Mouse (Mus musculus) kidney, embryonic 16.5 days (tissue): ENCODE data around the gene 1700001C19Rik. TPM values are rescaled to one million over a fixed set of nuclear protein-coding genes. Genes with fewer than 3 reads are reported as not detected.

Experiments used
- ATAC-seq: fragments of 200-750 bp; cut with Nextera tagmentation; 2 replicates; pipeline ENCODE4 v1.8.0; 2017; ENCODE audit warnings: moderate TSS enrichment; ENCODE audit not compliant: low FRiP score, low TSS enrichment
- H3K27ac ChIP-seq: fragments of 300-500 bp; sonication (generic); 2 replicates; pipeline ENCODE4 v1.5.1; 2014; ENCODE audit warnings: low read length
- H3K27me3 ChIP-seq: fragments of 300-500 bp; sonication (generic); 2 replicates; pipeline ENCODE4 v1.6.1; 2014; ENCODE audit warnings: low read length, control low read depth, mixed read lengths; ENCODE audit not compliant: insufficient read depth
- H3K36me3 ChIP-seq: fragments of 300-500 bp; sonication (generic); 2 replicates; pipeline ENCODE4 v1.6.1; 2014; ENCODE audit warnings: low read length, control low read depth, mixed read lengths; ENCODE audit not compliant: insufficient read depth
- H3K4me1 ChIP-seq: fragments of 300-500 bp; sonication (generic); 2 replicates; pipeline ENCODE4 v1.6.1; 2014; ENCODE audit warnings: low read length, control low read depth, mixed read lengths; ENCODE audit not compliant: insufficient read depth
- H3K4me2 ChIP-seq: fragments of 300-500 bp; sonication (generic); replicated peaks from 2 replicates; pipeline ENCODE4 v1.6.1; 2014; ENCODE audit warnings: low read depth, low read length
- H3K4me3 ChIP-seq: fragments of 300-500 bp; sonication (generic); 2 replicates; pipeline ENCODE4 v1.5.1; 2014; ENCODE audit warnings: mild to moderate bottlenecking, low read length
- H3K9ac ChIP-seq: fragments of 300-500 bp; sonication (generic); replicated peaks from 2 replicates; pipeline ENCODE4 v1.6.1; 2014; ENCODE audit warnings: low read length
- H3K9me3 ChIP-seq: fragments of 300-500 bp; sonication (generic); 2 replicates; pipeline ENCODE4 v1.6.1; 2016; ENCODE audit warnings: low read length, control low read depth
- WGBS: fragments of 180-500 bp; shearing (Covaris S2); extraction: QIAGEN DNeasy Blood & Tissue Kit; methylation state at CpG from one replicate; pipeline ENCODE4 v1.1.7; 2014; 5-methylcytosine and 5-hydroxymethylcytosine counted together
- polyA plus RNA-seq: library from polyadenylated mRNA; unstranded; fragments of >200 nt; fragmentation: Nextera tagmentation; extraction: Ambion mirVana; gene quantifications from 2 replicates; pipeline ENCODE4 v1.2.1, GENCODE M21; 2015

Gene 1700001C19Rik
- polyA plus RNA-seq, 1 experiment from 2014 or later, result not detected

DNA sequence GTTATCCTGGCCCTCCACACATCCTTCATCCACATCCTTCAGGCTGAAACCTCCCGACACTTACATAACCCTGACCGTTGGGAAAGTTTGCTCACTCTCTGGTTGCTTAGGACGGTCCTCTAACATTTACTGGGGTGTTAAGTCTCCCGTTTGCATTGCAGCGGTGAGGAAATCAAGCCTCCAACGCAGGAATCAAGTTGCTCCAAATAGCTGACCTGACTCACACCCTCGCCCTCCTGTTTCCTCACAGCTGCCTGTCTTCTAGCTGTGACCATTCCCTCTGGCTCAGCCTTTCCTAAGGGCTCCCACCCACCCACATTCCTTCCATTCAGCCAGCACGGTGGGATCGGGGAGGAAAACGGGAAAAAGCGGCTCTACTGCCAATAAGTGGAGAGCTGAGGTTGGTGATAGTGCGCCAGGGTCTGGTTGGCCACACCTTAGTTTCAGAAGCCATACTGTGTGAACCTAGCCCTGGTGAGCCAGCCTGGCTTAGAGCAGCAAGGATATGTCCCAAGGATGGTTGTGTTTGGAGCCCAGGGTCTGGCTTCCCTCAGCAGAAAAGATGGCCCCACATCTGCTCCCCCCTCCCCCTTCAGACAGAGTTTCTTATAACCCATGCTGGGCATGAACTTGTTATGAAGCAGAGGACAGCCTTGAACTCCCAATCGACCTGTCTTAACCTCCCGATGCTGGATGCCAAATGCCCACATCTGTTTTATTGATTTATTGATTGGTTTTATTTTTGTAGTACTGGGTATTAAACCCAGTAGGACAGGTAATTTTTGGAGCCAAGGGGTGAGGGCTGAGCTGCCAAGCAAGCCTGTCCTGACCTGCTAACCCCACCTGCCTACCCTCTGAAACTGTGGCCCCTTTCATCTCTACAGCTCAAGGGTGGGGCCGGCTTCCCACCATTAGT is 35.5 kb upstream of the 1700001C19Rik start:
- no peak for ATAC-seq
- Histone ChIP-seq H3K27ac (0 out of 2 replicates have a peak overlapping the region, but pooled peaks have one; percentile 23), H3K9ac (peak overlapping the region; percentile 19; the same call in 1 of the 2 replicates), H3K27me3 (peaks cover 4% of the 10 kb centered on the region; the same call in 1 of the 2 replicates), H3K4me3 (no peak overlapping the region), H3K4me1 (peaks cover 19% of the 10 kb centered on the region), H3K4me2 (no peak overlapping the region), H3K9me3 (no peaks in the 10 kb centered on the region; the same call in 1 of the 2 replicates), H3K36me3 (no peaks in the 10 kb centered on the region)
- WGBS, result 19% methylated on average over 15 of the region's 15 CpGs

DNA sequence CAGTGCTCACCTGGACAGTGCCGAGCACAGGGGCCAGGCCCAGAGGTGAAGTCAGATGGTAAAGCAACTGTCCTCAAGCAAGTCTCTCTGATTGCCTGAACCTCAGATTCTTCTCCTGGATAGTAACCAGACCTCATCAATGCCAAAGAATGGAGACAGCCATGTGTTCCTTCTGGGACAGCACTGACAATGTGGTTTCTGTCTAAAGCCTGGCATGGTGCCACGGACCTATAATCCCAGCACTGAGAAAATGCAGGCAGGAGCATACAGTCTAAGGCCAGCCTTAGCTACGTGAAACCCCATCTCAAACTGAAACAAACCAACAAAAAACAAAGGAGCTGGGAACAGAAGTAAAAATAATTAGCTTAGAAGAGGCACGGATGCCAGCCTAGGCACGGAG is 33.5 kb upstream of the 1700001C19Rik start:
- peaks cover 12% of the 10 kb centered on the region; the same call in 1 of the 2 replicates for H3K27me3 ChIP-seq
- H3K4me3 ChIP-seq, result no peak overlapping the region
- no peak for ATAC-seq
- 77% methylated on average over 5 of the region's 5 CpGs for WGBS
- H3K4me2 ChIP-seq, result no peak overlapping the region
- H3K9ac ChIP-seq, result no peak overlapping the region
- no peaks in the 10 kb centered on the region for H3K36me3 ChIP-seq
- no peaks in the 10 kb centered on the region for H3K9me3 ChIP-seq
- peaks cover 25% of the 10 kb centered on the region for H3K4me1 ChIP-seq
- H3K27ac ChIP-seq, result no peak overlapping the region

DNA sequence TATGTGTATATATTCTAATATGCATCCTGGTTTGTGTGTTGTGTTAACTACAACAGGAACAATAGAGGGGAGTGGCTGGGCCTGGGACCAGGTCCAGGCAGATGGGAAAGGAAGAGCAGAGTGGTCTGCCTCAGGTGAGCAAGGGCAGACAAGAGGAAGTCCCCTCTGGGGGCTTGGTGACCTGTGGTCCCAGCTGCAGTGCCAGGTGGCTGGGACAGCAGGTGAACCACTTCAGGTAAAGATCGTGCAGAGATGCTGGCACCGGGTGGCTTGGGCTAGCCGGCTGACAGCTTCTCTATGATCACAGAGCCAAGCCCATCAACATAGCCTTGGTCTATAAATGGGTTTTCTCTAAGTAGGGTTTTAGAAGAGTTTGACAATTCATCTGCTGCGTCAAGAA is 32.9 kb upstream of the 1700001C19Rik start:
- Histone ChIP-seq H3K27me3 (peaks cover 12% of the 10 kb centered on the region; the same call in 1 of the 2 replicates), H3K9me3 (no peaks in the 10 kb centered on the region), H3K36me3 (no peaks in the 10 kb centered on the region), H3K27ac (no peak overlapping the region), H3K4me2 (no peak overlapping the region), H3K4me3 (no peak overlapping the region), H3K9ac (no peak overlapping the region), H3K4me1 (peaks cover 28% of the 10 kb centered on the region)
- WGBS, result 92% methylated on average over 4 of the region's 4 CpGs
- ATAC-seq, result no peak

DNA sequence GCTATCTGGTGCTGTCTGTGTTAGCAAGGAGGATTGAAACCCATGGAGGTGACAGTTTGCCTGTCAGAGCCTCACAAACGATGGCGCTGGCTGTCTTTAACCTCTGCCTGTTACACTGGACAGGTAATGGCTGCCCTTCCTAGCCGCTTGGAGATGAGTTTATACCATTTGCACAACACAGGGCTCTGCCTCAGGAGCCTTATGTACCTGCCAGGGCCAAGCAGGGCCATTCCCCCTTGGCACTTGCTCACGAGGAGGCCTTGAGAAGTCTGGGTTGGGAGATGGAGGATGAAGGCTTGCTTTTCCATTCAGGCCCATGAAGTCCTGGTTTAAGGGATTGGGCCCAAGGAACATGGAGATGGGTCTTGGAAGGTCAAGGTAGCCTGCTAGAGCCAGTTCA is 32.5 kb upstream of the 1700001C19Rik start:
- ATAC-seq, result no peak
- Histone ChIP-seq H3K4me3 (no peak overlapping the region), H3K27me3 (peaks cover 12% of the 10 kb centered on the region; the same call in 1 of the 2 replicates), H3K9me3 (no peaks in the 10 kb centered on the region), H3K4me2 (no peak overlapping the region), H3K9ac (no peak overlapping the region), H3K36me3 (no peaks in the 10 kb centered on the region), H3K27ac (no peak overlapping the region), H3K4me1 (peaks cover 33% of the 10 kb centered on the region)
- WGBS, result 89% methylated on average over 4 of the region's 4 CpGs

DNA sequence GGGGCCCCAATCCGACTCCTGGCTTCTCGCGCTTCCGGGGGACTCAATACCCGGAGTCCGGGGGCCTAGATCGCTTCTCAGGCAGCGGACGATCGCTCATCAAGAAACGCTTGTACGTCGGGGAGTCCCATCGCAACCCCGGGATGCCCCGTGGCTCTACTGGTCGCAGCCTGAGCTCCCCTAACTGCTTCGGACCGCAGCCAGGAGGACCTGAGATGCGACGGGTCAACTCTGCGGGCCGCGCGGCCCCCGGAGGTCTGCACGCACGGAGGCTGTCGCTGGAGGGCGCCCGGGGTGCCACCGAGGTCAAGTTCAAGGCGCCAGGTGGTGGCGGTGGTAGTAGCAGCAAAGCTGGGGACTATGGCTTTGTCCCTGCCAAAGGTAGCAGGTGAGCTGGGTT is 31.3 kb upstream of the 1700001C19Rik start:
- Histone ChIP-seq H3K27me3 (peaks cover 12% of the 10 kb centered on the region; the same call in 1 of the 2 replicates), H3K36me3 (no peaks in the 10 kb centered on the region), H3K4me2 (peak overlapping the region; percentile 48), H3K27ac (no peak overlapping the region), H3K4me3 (peak overlapping the region; percentile 31), H3K4me1 (peaks cover 45% of the 10 kb centered on the region), H3K9ac (peak overlapping the region; percentile 42; the same call in 1 of the 2 replicates), H3K9me3 (no peaks in the 10 kb centered on the region)
- ATAC-seq, result no peak
- 10% methylated on average over 34 of the region's 34 CpGs for WGBS

DNA sequence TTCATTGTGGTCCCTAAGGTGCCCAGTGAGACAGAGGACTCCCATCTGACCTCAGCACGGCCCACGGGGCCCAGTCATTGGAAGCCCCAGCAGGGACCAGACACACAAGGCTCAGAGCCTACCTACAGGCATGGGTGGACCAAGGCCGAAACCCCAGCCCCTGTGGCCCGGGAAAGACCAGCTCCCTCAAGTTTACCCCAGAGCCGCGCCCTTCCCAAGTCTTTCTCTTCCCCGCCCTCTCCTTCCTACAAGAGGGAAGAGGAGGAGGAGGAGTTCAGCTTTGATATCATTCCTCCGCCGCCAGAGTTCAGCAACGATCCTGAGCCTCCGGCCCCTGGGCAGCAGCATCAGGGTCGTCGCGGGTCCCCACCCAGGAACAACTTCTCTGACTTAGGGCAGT is 30.9 kb upstream of the 1700001C19Rik start:
- peaks cover 12% of the 10 kb centered on the region; the same call in 1 of the 2 replicates for H3K27me3 ChIP-seq
- H3K4me3 ChIP-seq, result peak overlapping the region; percentile 31
- peak overlapping the region; percentile 48 for H3K4me2 ChIP-seq
- no peak for ATAC-seq
- no peak overlapping the region for H3K27ac ChIP-seq
- peaks cover 48% of the 10 kb centered on the region for H3K4me1 ChIP-seq
- no peaks in the 10 kb centered on the region for H3K9me3 ChIP-seq
- H3K36me3 ChIP-seq, result no peaks in the 10 kb centered on the region
- 20% methylated on average over 14 of the region's 14 CpGs for WGBS
- H3K9ac ChIP-seq, result peak overlapping the region; percentile 42; the same call in 1 of the 2 replicates

DNA sequence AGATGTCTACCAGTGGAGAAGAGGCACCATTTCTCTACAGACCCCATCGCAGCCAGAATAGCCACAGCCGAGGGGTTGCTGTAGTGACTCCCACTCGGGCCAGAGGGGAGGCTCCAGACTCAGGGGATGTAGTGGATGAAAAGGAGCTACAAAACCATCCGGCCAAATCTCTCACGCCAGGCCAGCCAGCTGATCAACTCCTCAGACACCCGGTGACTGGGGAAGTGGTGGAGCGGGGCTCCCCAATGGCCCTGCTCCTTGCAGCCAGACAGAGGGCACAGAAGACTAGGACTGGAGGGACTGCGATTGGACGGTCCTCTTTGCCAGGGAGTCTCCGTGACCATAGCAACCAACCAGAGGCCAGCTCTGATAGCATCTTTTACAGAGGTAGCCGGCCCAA is 30.5 kb upstream of the 1700001C19Rik start:
- Histone ChIP-seq H3K9ac (no peak overlapping the region), H3K4me1 (peaks cover 50% of the 10 kb centered on the region), H3K27ac (no peak overlapping the region), H3K9me3 (no peaks in the 10 kb centered on the region), H3K27me3 (peaks cover 12% of the 10 kb centered on the region; the same call in 1 of the 2 replicates), H3K36me3 (no peaks in the 10 kb centered on the region), H3K4me3 (no peak overlapping the region), H3K4me2 (no peak overlapping the region)
- WGBS, result 69% methylated on average over 11 of the region's 11 CpGs
- ATAC-seq, result no peak

DNA sequence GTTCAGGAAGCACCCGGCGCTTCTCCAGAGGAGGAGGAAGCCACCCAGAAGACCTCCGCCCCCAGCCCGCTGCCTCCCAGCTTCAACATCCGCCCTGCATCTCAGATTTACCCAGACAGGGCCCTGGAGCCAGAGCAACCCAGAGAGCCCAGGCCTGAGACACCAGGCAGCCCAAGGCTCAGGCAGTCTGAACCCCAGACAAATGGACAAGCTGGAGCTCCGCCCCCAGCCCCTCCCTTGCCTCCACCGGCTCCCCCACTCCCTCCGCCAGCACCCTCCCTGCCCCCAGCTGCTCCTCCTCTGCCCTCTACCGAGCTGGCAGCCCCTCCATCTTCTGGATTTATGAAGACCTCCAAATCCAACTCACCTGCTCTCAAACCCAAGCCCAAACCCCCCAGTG is 29.1 kb upstream of the 1700001C19Rik start:
- Histone ChIP-seq H3K36me3 (no peaks in the 10 kb centered on the region), H3K9me3 (no peaks in the 10 kb centered on the region), H3K27ac (no peak overlapping the region), H3K27me3 (peaks cover 12% of the 10 kb centered on the region; the same call in 1 of the 2 replicates), H3K4me1 (peaks cover 50% of the 10 kb centered on the region), H3K9ac (no peak overlapping the region), H3K4me3 (no peak overlapping the region), H3K4me2 (no peak overlapping the region)
- ATAC-seq, result no peak
- WGBS, result 29% methylated on average over 8 of the region's 9 CpGs

DNA sequence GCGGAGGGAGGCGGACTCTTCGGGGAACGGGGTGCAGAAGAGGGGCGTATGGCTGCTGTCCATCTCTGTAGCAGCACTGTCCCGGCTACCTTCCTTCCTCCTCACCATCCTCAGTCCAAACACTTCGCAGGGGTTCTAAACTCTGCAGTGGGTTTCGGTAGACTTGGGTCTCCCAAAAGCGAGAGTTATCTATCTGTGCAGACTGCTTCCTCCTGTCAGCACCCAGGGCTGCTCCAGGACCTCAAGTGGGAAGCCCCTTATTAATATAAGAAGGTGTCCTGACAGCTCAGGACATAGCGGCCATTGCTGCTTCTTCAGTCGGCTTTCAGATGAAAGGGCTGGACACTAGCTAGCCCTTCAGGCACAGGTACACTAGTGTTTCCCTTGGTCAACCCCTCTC is 27.8 kb upstream of the 1700001C19Rik start:
- H3K27me3 ChIP-seq, result peaks cover 12% of the 10 kb centered on the region; the same call in 1 of the 2 replicates
- no peak overlapping the region for H3K27ac ChIP-seq
- H3K4me3 ChIP-seq, result no peak overlapping the region
- WGBS, result 79% methylated on average over 11 of the region's 11 CpGs
- no peaks in the 10 kb centered on the region for H3K36me3 ChIP-seq
- H3K4me2 ChIP-seq, result no peak overlapping the region
- H3K9me3 ChIP-seq, result no peaks in the 10 kb centered on the region
- no peak for ATAC-seq
- peaks cover 50% of the 10 kb centered on the region for H3K4me1 ChIP-seq
- no peak overlapping the region for H3K9ac ChIP-seq
